Mouse (Mus musculus): Measurements from ENCODE around the gene Usp34. TPM values are rescaled to one million over a fixed set of nuclear protein-coding genes. Genes with fewer than 3 reads are reported as not detected.

The Usp34 gene
- 30.4 and 36.8 TPM in 2 replicates for total RNA-seq (2012; rRNA removed)
- polyA plus RNA-seq (2012; ENCODE audit: insufficient read depth in 1 of 2, insufficient read length in 2 of 2, low read depth in 1 of 2, low replicate concordance in 2 of 2, missing spikeins in 1 of 2), result 10 to 100 TPM; 34.9 to 36.6 TPM

DNA sequence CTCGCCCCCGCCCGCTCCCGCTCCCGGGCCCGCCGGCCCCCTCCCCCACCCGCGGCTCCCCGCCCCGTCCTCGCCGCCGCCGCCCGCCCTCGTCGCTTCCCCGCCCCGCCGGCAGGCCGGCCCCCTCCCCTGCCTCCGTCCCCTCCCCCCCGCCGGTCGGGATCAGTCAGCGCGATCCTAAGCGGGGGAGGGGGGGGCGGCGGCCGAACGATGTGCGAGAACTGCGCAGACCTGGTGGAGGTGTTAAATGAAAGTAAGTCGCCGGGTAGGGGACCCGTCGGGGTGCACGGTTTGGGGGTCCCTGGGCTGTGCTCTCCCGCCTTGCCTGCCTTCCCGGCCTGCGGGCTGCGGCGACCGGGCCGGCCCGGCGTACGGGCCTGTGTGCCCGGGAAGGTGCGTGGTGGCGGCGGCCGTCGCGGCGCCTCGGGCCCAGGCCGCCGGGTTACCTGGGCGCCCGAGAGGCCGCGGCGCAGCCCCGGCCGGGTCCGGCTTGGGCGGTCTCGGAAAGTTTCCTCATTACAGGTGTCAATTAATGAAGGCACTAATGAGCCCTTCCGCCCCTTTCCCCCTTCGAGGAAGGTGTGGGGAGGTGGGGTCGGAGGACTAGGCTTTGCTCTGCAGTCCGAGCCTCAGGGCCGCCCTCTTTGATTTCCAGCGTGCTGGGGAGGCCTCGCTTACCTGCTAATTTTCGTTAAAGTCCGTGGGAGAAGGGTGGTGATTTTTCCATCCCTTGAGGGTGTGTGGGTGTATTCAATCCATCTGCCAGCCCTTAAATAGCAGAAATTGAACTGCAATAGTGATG, at the start of gene Usp34:
Gene Usp34 (plus strand): TSS at position 132 of the 802 bp plus-strand sequence.
- TF ChIP-seq MYC (IDR thresholded peaks at IDR 0.05; ENCODE audit: low read depth, low read length) (0 out of 2 replicates have a peak, but pooled peaks have one; percentile 43), HCFC1 (IDR thresholded peaks at IDR 0.05; ENCODE audit: low read depth, low read length) (peak; percentile 26; the same call in 1 of the 2 replicates), MXI1 (IDR thresholded peaks at IDR 0.05; ENCODE audit: low read depth, low read length) (peak; percentile 54; the same call in 1 of the 2 replicates), TBP (IDR thresholded peaks at IDR 0.05; ENCODE audit: low read depth, low read length) (no peak), CHD1 (IDR thresholded peaks at IDR 0.05; ENCODE audit: low read depth, low read length) (peak; percentile 83; the same call in 1 of the 2 replicates), UBTF (IDR thresholded peaks at IDR 0.05; ENCODE audit: borderline replicate concordance, insufficient read depth, low read depth, low read length) (0 out of 2 replicates have a peak, but pooled peaks have one; percentile 6), SIN3A (IDR thresholded peaks at IDR 0.05; ENCODE audit: low read length) (peak; percentile 55; the same call in 1 of the 2 replicates), POLR2A (IDR thresholded peaks at IDR 0.05; ENCODE audit: control insufficient read depth in 1 of 2, insufficient read depth in 1 of 2, low read depth in 1 of 2, low read length in 2 of 2, poor library complexity in 1 of 2) (no peak)
- peaks cover 3 to 28% of the 10 kb centered on the region in 2 experiments for H3K36me3 ChIP-seq (ENCODE audit: control insufficient read depth in 1 of 2, insufficient read depth in 2 of 2, low read length in 2 of 2)
- peak within 1 kb of the TSS; percentile 98 for H3K9ac ChIP-seq (ENCODE audit: control insufficient read depth, low read depth, low read length, poor library complexity, severe bottlenecking)
- peak within 1 kb of the TSS; percentile 86 to 93 for H3K4me3 ChIP-seq (ENCODE audit: control insufficient read depth in 1 of 2, insufficient read depth in 1 of 2, low read depth in 2 of 2, low read length in 2 of 2)
- H3K27me3 ChIP-seq (ENCODE audit: control insufficient read depth in 1 of 2, insufficient read depth in 2 of 2, low read length in 2 of 2), result no peaks in the 10 kb centered on the region
- DNase-seq (ENCODE audit: low read depth, low spot score), result peak; percentile 77
- peaks cover 46% of the 10 kb centered on the region for H3K79me2 ChIP-seq (ENCODE audit: control insufficient read depth, insufficient read depth, low read length, poor library complexity)
- H3K9me3 ChIP-seq (replicated peaks; ENCODE audit: insufficient read depth, low read length), result no peaks in the 10 kb centered on the region
- H3K4me1 ChIP-seq (ENCODE audit: control insufficient read depth in 1 of 2, insufficient read depth in 2 of 2, low read length in 2 of 2), result peaks cover 3% of the 10 kb centered on the region in 2 experiments; a peak in 3 of 4 replicates
- peak within 1 kb of the TSS; percentile 98 for H3K27ac ChIP-seq (ENCODE audit: control insufficient read depth, low read depth, low read length)

DNA sequence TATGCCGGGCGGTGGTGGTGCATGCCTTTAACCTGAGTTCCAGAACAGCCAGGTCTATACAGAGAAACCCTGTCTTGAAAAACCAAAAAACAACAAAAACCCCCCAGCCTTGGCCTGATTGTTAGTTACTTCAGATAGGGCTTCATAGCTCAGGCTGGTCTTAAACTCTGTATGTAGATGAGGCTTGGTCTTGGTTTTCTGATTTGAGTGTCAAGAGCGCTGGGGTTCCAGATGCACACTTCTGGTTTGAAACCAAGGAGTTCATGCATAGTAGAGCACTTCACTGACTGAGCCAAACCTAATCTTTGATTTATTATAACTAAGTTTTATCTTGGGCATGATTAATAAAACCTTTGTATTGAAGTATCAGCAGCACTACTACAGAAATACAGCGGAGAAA, 47.6 kb upstream of the Usp34 start:
- Histone ChIP-seq H3K27ac (ENCODE audit: control insufficient read depth, low read depth, low read length) (no peak overlapping the region), H3K4me1 (ENCODE audit: control insufficient read depth in 1 of 2, insufficient read depth in 2 of 2, low read length in 2 of 2) (peaks cover 15 to 21% of the 10 kb centered on the region in 2 experiments), H3K4me3 (ENCODE audit: control insufficient read depth in 1 of 2, insufficient read depth in 1 of 2, low read depth in 2 of 2, low read length in 2 of 2) (no peak overlapping the region; a peak in 1 of 4 replicates)

More for the DNA sequence above, 47.6 kb upstream of the Usp34 start:
- TF ChIP-seq MAZ (IDR thresholded peaks at IDR 0.05; ENCODE audit: low read depth, low read length), result no peak
- TF ChIP-seq ZC3H11A (IDR thresholded peaks at IDR 0.05; ENCODE audit: low read depth, low read length), result no peak
- TF ChIP-seq RCOR1 (IDR thresholded peaks at IDR 0.05; ENCODE audit: low read depth, low read length), result no peak
- no peak for TF ChIP-seq ELF1 (IDR thresholded peaks at IDR 0.05; ENCODE audit: low read depth, low read length)
- no peak for TF ChIP-seq SMC3 (IDR thresholded peaks at IDR 0.05; ENCODE audit: low read depth, low read length)
- TF ChIP-seq EP300 (IDR thresholded peaks at IDR 0.05; ENCODE audit: low read depth in 1 of 2, low read length in 2 of 2), result no peak
- no peak for TF ChIP-seq ETS1 (IDR thresholded peaks at IDR 0.05; ENCODE audit: low read depth, low read length)
- TF ChIP-seq ZKSCAN1 (IDR thresholded peaks at IDR 0.05; ENCODE audit: low read depth, low read length), result no peak
- no peak for TF ChIP-seq KAT2A (conservative IDR thresholded peaks at IDR 0.05; ENCODE audit: low read depth, low read length)
- TF ChIP-seq USF1 (IDR thresholded peaks at IDR 0.05; ENCODE audit: low read depth, low read length), result no peak
- TF ChIP-seq MYB (IDR thresholded peaks at IDR 0.05; ENCODE audit: low read depth, low read length), result no peak
- TF ChIP-seq CHD1 (IDR thresholded peaks at IDR 0.05; ENCODE audit: low read depth, low read length), result no peak
- TF ChIP-seq TBP (IDR thresholded peaks at IDR 0.05; ENCODE audit: low read depth, low read length), result no peak
- no peak for TF ChIP-seq NELFE (IDR thresholded peaks at IDR 0.05; ENCODE audit: low read depth, low read length)
- TF ChIP-seq E2F4 (IDR thresholded peaks at IDR 0.05; ENCODE audit: borderline replicate concordance, low read depth, low read length), result no peak
- H3K36me3 ChIP-seq (ENCODE audit: control insufficient read depth in 1 of 2, insufficient read depth in 2 of 2, low read length in 2 of 2), result peaks cover 26 to 42% of the 10 kb centered on the region in 2 experiments
- peaks cover 73% of the 10 kb centered on the region for H3K79me2 ChIP-seq (ENCODE audit: control insufficient read depth, insufficient read depth, low read length, poor library complexity)
- no peaks in the 10 kb centered on the region for H3K9me3 ChIP-seq (replicated peaks; ENCODE audit: insufficient read depth, low read length)
- DNase-seq (ENCODE audit: low read depth, low spot score), result no peak
- H3K27me3 ChIP-seq (ENCODE audit: control insufficient read depth in 1 of 2, insufficient read depth in 2 of 2, low read length in 2 of 2), result no peaks in the 10 kb centered on the region
- H3K9ac ChIP-seq (ENCODE audit: control insufficient read depth, low read depth, low read length, poor library complexity, severe bottlenecking), result no peak overlapping the region

All from MEL (cell line).